Mouse (Mus musculus) thymus, adult 2 months (tissue): ENCODE data around the gene Prom2. TPM values are rescaled to one million over a fixed set of nuclear protein-coding genes. Genes with fewer than 3 reads are reported as not detected.

Experiments used
- DNase-seq: peaks from one replicate; pipeline ENCODE4 v3.0.0; 2021
- H3K27ac ChIP-seq: fragments of 200-500 bp; 2 replicates; pipeline ENCODE4 v1.5.1; 2012; ENCODE audit warnings: low read length, control low read depth; ENCODE audit not compliant: control insufficient read depth, insufficient read depth
- H3K27me3 ChIP-seq: fragments of 200-500 bp; 2 replicates; pipeline ENCODE4 v1.6.1; 2012; ENCODE audit warnings: mild to moderate bottlenecking, low read length, moderate library complexity, mixed read lengths; ENCODE audit not compliant: control insufficient read depth, insufficient read depth
- H3K36me3 ChIP-seq: fragments of 200-500 bp; 2 replicates; pipeline ENCODE4 v1.6.1; 2012; ENCODE audit warnings: mild to moderate bottlenecking, low read length, moderate library complexity; ENCODE audit not compliant: control insufficient read depth, insufficient read depth
- H3K4me1 ChIP-seq: fragments of 200-500 bp; replicated peaks from 2 replicates; pipeline ENCODE4 v1.6.1; 2012; ENCODE audit warnings: low read length; ENCODE audit not compliant: control insufficient read depth, insufficient read depth
- H3K4me3 ChIP-seq: fragments of 200-500 bp; 2 replicates; pipeline ENCODE4 v1.5.1; 2012; ENCODE audit warnings: mild to moderate bottlenecking, low read length, control low read depth, moderate library complexity; ENCODE audit not compliant: control insufficient read depth, insufficient read depth
- CTCF ChIP-seq: fragments of 200-500 bp; IDR thresholded peaks from 2 replicates; pipeline ENCODE4 v1.5.1; 2012; ENCODE audit warnings: mild to moderate bottlenecking, control low read depth, low read length, moderate library complexity, borderline replicate concordance; ENCODE audit not compliant: control insufficient read depth, poor library complexity, insufficient read depth; ENCODE audit errors: extremely low read depth
- POLR2A ChIP-seq: fragments of 200-500 bp; IDR thresholded peaks from 2 replicates; pipeline ENCODE4 v1.6.1; 2012; ENCODE audit warnings: mild to moderate bottlenecking, low read length, control low read depth, moderate library complexity; ENCODE audit not compliant: control insufficient read depth, poor library complexity, insufficient read depth; ENCODE audit errors: extremely low read depth
- WGBS: fragments of 180-500 bp; shearing (Covaris S2); methylation state at CpG from one replicate; pipeline ENCODE4 v1.1.7; 2018; 5-methylcytosine and 5-hydroxymethylcytosine counted together
- polyA plus RNA-seq: library from polyadenylated mRNA; depleted of rRNA; stranded (reverse); fragments of >200 nt; gene quantifications from 2 replicates; pipeline ENCODE4 v1.2.3, GENCODE M21; 2012; rRNA removed

Prom2 gene
- polyA plus RNA-seq, 1 experiment: 5.5 TPM

DNA sequence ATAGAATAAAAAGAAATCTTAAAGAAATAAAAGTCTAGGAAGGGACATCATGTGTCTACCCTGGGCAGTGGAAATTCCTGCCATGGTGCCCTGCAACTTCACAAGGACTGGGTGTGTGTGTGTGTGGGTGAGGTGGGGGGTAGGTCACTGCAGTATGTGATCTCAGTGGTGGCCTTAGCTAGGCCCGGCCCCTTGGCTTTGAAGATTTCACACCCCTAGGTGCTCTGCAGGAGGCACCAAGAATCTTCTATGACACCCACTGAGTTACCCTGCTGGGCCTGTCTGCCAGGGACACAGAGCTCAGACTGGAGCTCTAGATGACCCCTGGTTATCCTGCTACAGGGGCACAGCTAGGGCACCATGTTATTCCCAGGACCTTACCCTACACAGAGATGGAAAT lies 44.9 kb downstream of the Prom2 start:
- DNase-seq: no peak
- no peak overlapping the region for H3K4me3 ChIP-seq
- 82% methylated on average over 1 of the region's 1 CpGs for WGBS
- H3K27me3 ChIP-seq: no peaks in the 10 kb centered on the region
- TF ChIP-seq CTCF (no peak), POLR2A (no peak)
- no peaks in the 10 kb centered on the region for H3K36me3 ChIP-seq
- H3K4me1 ChIP-seq: no peaks in the 10 kb centered on the region
- H3K27ac ChIP-seq: no peak overlapping the region

DNA sequence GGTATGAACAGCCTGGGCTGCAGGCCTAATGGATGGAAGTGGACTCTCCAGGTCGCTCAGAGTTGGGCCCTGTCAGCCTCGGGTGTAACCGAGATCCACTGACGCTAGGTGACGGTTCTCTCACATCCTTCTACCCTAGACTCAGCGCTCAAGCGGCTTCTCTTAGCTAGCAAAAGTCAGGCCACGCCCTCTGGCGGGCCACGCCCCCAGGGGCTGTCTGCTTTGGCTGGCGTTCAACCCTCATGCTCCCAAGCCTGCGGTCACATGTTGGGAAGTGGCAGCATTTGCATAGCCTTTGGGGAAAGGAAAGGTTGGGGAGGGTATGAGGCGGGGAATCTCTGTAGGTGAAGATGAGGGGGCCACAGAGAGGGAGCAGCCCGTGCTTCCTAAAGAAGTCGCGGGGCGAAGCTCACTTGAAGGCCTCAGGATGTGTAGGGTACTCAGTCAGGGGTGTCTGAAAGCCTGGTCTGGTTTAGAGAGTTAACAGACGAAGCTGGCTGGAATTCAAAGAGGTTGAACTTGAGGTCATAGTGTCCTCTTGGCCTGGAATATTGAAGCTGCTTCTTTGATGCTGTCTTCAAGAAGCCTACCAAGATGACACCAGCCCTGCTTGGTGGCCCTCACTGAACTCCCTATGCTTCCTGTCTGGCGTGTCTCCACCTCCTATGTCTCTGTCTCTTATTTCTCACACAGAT lies 56.6 kb downstream of the Prom2 start:
- H3K36me3 ChIP-seq: no peaks in the 10 kb centered on the region
- H3K4me1 ChIP-seq: peaks cover 10% of the 10 kb centered on the region
- peak; percentile 41 for DNase-seq
- 13% methylated on average over 19 of the region's 19 CpGs for WGBS
- peaks cover 9% of the 10 kb centered on the region for H3K27me3 ChIP-seq
- no peak overlapping the region for H3K4me3 ChIP-seq
- no peak overlapping the region for H3K27ac ChIP-seq
- TF ChIP-seq POLR2A (no peak), CTCF (no peak)

DNA sequence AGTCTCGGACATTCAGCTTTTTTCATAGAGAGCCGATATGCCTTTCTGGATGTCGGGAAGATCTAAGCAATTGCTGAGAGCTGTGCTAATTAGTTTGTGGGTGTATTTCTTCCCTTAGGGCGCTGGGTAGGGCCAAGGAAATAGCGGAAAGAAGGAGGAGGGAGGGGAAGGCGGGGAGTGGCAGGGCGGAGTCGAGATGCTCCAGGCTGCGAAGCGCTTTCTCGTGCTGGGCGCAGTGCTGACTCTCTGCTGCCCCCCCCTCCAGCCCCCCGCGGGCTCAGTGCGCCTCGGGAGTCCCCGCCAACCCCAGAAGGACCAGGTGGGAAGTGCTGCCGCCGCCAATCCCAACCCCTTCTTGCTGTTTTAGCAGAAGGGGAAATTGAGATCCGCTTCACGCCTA lies 58.3 kb downstream of the Prom2 start:
- DNase-seq: no peak

DNA sequence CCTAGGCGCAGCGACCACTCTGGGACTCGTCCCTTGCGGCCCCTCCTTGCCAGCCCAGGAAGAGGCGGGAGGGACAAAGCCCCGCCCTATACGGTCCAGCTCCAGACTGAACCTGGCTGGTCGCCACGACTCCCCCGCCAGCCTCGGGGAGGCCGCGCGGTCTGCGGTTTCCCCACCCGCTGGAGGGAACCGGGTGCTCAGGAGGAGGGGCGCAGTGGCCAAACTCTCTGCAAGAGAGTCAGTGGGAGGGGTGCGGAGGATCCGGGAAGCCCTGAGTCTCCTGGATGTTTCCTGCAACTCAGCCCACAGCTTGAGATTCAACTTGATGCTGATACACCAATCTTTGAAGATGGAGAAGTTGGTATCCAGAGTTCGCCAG lies 58.7 kb downstream of the Prom2 start:
- H3K27me3 ChIP-seq: peaks cover 9% of the 10 kb centered on the region
- under 1% methylated on average over 21 of the region's 21 CpGs for WGBS
- no peak overlapping the region for H3K27ac ChIP-seq
- H3K4me3 ChIP-seq: 0 out of 2 replicates have a peak overlapping the region, but pooled peaks have one; percentile 15
- TF ChIP-seq CTCF (no peak), POLR2A (no peak)
- peaks cover 10% of the 10 kb centered on the region for H3K4me1 ChIP-seq
- H3K36me3 ChIP-seq: no peaks in the 10 kb centered on the region
- no peak for DNase-seq

More for the DNA sequence above, 58.3 kb downstream of the Prom2 start:
- H3K27ac ChIP-seq: no peak overlapping the region
- WGBS: 2% methylated on average over 21 of the region's 21 CpGs
- no peaks in the 10 kb centered on the region for H3K36me3 ChIP-seq
- H3K4me1 ChIP-seq: peaks cover 10% of the 10 kb centered on the region
- TF ChIP-seq CTCF (no peak), POLR2A (no peak)
- no peak overlapping the region for H3K4me3 ChIP-seq
- H3K27me3 ChIP-seq: peaks cover 9% of the 10 kb centered on the region

DNA sequence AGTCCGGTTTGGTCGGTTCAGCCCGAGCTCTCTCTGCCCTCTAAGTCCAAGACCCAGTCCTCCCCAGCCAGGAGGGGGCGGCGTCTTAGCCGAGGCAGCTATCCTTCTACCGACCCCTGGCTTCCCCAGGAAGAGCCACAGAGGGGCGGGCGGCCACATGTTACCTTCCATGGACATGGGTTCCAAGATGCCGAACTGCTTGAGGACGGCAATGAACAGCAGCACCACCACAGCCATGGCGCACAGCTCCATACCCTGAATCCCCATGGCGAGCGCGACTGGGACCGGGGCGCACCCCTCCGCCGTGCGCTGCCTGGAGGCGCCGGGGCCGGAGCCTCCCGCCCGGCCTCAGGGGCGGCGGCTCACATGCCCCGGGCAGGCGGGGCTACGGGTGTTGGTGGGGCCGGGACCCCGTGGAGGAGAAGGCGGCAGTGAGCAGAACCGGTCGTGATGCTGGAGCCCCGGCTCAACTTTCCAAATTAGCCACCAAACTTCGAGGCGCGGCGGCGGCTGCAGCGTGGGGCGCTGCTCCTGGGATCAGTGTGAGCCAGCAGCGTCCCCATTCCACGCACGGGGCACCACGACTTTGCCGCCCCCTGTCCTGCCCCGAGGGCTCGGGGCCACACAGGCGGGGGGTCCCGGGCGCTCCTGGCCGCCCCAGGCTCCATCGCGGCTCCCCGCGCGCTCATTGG lies 59.3 kb downstream of the Prom2 start:
- DNase-seq: no peak
- H3K27ac ChIP-seq: no peak overlapping the region
- WGBS: 1% methylated on average over 56 of the region's 59 CpGs
- 0 out of 2 replicates have a peak overlapping the region, but pooled peaks have one; percentile 15 for H3K4me3 ChIP-seq
- H3K27me3 ChIP-seq: peaks cover 9% of the 10 kb centered on the region
- H3K36me3 ChIP-seq: no peaks in the 10 kb centered on the region
- TF ChIP-seq POLR2A (no peak), CTCF (no peak)
- H3K4me1 ChIP-seq: peaks cover 10% of the 10 kb centered on the region

DNA sequence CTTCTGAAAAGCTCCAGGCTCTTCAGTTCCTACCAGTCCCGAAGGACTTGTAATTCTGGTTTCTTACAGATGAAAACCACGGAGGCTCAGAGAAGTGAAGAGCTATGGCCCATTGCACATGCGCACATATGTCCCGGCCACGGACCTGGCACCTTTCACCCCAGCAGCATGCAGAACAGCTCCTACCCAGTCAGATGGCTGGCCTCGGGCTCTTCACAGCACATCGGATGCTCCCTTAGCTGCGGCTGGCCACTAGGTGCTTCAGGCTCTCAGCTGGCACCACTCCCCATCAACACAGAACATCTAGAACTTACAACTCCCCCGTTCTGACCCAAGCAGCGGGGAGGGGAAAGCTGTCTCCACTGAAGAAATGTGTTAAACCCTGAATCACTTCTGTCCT lies 61.5 kb downstream of the Prom2 start:
- Histone ChIP-seq H3K27me3 (peaks cover 7% of the 10 kb centered on the region), H3K27ac (no peak overlapping the region), H3K36me3 (no peaks in the 10 kb centered on the region), H3K4me3 (no peak overlapping the region), H3K4me1 (peaks cover 10% of the 10 kb centered on the region)
- no peak for DNase-seq
- WGBS: 83% methylated on average over 10 of the region's 10 CpGs
- TF ChIP-seq POLR2A: no peak
- no peak for TF ChIP-seq CTCF

DNA sequence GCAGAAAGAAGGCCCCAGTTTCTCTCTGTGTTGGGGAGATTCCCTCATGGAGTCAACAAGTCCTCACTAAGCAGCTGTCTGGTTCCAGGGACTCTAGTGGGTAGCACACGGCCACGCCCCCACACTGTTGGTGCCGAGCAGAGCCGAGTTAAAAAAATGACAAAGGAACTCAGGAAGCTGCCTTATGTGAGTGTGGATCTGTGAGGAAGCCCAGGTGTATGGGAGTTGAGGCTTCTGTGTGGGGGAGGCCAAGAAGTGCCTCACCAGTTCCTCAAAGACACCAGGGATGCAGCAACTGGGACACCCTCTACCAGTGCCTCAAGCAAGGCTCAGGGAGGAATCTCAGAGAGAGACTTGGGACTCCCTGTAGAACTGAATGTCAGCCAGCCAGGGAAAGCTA lies 62.1 kb downstream of the Prom2 start:
- peaks cover 5% of the 10 kb centered on the region for H3K4me1 ChIP-seq
- 88% methylated on average over 4 of the region's 4 CpGs for WGBS
- no peaks in the 10 kb centered on the region for H3K36me3 ChIP-seq
- no peak for DNase-seq
- TF ChIP-seq POLR2A (no peak), CTCF (no peak)
- H3K4me3 ChIP-seq: no peak overlapping the region
- peaks cover 6% of the 10 kb centered on the region for H3K27me3 ChIP-seq
- no peak overlapping the region for H3K27ac ChIP-seq

Other genes with a start within 250 kb of the Prom2 start
- 163 and 212 TPM in 2 replicates for gene Dusp2, start 205.3 kb downstream of the Prom2 start, polyA plus RNA-seq
- 0.20 and 0.31 TPM in 2 replicates for gene Astl, start 202.8 kb downstream of the Prom2 start, polyA plus RNA-seq
- 0.13 and 0.20 TPM in 2 replicates for gene Adra2b, start 178.3 kb downstream of the Prom2 start, polyA plus RNA-seq
- gene Gpat2, start 116.3 kb downstream of the Prom2 start, polyA plus RNA-seq: 0.31 and 0.85 TPM in 2 replicates
- 13.4 and 17.0 TPM in 2 replicates for gene Fahd2a, start 96.9 kb downstream of the Prom2 start, polyA plus RNA-seq
- gene Kcnip3, start 19.4 kb downstream of the Prom2 start, polyA plus RNA-seq: 4.4 and 4.7 TPM in 2 replicates
- gene Zfp661, start 45.6 kb upstream of the Prom2 start, polyA plus RNA-seq: 2.3 and 3.2 TPM in 2 replicates
- 84.0 and 91.9 TPM in 2 replicates for gene Mrps5, start 45.8 kb upstream of the Prom2 start, polyA plus RNA-seq
- gene Mal, start 115.2 kb upstream of the Prom2 start, polyA plus RNA-seq: 0.37 and 1.2 TPM in 2 replicates
- 7.4 and 8.1 TPM in 2 replicates for gene Mall, start 188.5 kb upstream of the Prom2 start, polyA plus RNA-seq
- 5.5 and 5.6 TPM in 2 replicates for gene Nphp1, start 247.4 kb upstream of the Prom2 start, polyA plus RNA-seq